Mouse (Mus musculus): ENCODE results near the gene Glul.

Glul gene

GRCm38 (mm10) chr1:153909213-153909962 is 9.6 kb downstream of the Glul start:
- no peak for DNase-seq (ENCODE audit: low read depth)

- DNase-seq (ENCODE audit: low read depth): no peak
Observed at GRCm38 (mm10) chr1:153909963-153910291, 10.2 kb downstream of the Glul start.

GRCm38 (mm10) chr1:153910423-153910822 is 10.7 kb downstream of the Glul start:
- DNase-seq (ENCODE audit: low read depth): no peak

DNA sequence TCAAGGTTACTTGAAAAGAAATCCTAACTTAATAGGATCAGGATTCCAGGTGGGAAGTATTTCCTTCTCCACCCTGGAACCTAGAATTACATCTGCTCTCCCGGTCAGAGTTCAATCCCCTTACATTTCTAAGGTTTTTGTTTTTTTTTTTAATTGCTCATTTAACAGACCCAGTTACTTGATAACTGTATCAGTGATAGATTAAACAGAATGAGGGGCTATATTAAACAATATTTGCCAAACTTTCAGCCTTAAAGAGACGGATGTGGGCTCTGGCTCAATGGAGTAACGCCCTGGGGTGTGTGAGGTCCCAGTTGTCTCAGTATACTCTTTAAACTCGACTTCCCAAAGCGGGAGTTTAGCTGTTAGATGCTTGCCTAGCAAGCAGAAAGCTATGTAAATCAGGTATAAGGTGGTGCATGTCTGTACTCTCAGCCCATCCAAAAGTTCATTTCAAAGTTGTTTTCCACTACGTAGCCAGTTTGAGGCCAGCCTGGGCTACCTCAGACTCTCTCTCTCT is 11.6 kb downstream of the Glul start:
- DNase-seq (ENCODE audit: low read depth): no peak

- no peak for DNase-seq (ENCODE audit: low read depth)
Observed at GRCm38 (mm10) chr1:153913869-153914268, 14.1 kb downstream of the Glul start.

GRCm38 (mm10) chr1:153918521-153919206 is 18.9 kb downstream of the Glul start:
- DNase-seq (ENCODE audit: low read depth): no peak

- DNase-seq (ENCODE audit: low read depth): no peak
Observed at GRCm38 (mm10) chr1:153921642-153922041, 21.9 kb downstream of the Glul start.

DNA sequence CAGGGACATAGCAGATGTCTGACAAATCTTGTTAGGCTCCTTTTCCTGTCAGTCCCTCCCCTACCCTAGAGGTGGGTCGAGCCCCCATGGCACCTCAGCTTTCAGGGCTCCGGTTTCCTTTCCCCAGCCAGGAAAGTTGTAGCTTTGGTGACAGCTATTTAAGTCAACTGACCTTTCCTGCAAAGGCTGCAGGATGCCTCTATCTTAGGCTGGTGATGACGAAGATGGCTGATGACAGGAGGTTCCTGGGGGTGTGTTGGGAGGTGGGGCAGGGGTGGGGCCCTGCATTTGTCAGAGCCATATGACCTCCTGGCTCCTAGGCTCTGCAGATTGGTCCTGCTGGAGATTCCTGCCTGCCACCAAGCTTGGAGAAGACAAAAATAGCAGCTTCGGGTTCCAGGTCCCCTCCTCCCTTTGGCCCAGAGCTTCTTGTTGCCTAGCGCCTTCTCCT is 22.9 kb downstream of the Glul start:
- no peak for DNase-seq (ENCODE audit: low read depth)

GRCm38 (mm10) chr1:153924395-153925385 is 24.9 kb downstream of the Glul start:
- no peak for DNase-seq (ENCODE audit: low read depth)

GRCm38 (mm10) chr1:153930431-153930830 is 30.7 kb downstream of the Glul start:
- DNase-seq (ENCODE audit: low read depth): no peak

GRCm38 (mm10) chr1:153933772-153934171 is 34.0 kb downstream of the Glul start:
- DNase-seq (ENCODE audit: low read depth): no peak

- no peak for DNase-seq (ENCODE audit: low read depth)
Observed at GRCm38 (mm10) chr1:153935844-153936380, 36.2 kb downstream of the Glul start.

DNA sequence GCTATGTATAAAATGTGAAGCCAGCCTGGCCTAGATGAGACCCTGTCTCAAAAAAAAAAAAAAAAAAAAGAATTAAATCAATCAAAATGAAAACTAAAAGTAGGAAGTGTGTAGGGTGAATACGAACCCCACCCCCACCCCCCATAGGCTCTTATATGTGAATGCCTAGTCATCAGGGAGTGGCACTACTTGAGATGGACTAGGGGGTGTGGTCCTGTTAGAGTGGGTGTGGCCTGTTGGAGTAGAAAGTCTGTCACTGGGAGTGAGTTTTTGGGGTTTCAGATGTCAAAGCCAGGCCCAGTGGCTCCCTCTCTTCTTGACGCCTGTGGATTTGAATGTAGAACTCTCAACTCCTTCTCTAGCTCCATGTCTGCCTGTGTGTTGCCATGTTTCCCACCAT is 37.3 kb downstream of the Glul start:
- DNase-seq (ENCODE audit: low read depth): no peak

GRCm38 (mm10) chr1:153940986-153941385 is 41.2 kb downstream of the Glul start:
- no peak for DNase-seq (ENCODE audit: low read depth)

- no peak for DNase-seq (ENCODE audit: low read depth)
Observed at GRCm38 (mm10) chr1:153945181-153945580, 45.4 kb downstream of the Glul start.

GRCm38 (mm10) chr1:153946971-153947370 is 47.2 kb downstream of the Glul start:
- no peak for DNase-seq (ENCODE audit: low read depth)

- no peak for DNase-seq (ENCODE audit: low read depth)
Observed at GRCm38 (mm10) chr1:153947837-153948236, 48.1 kb downstream of the Glul start.

GRCm38 (mm10) chr1:153953232-153953631 is 53.5 kb downstream of the Glul start:
- no peak for DNase-seq (ENCODE audit: low read depth)

GRCm38 (mm10) chr1:153953797-153954196 is 54.1 kb downstream of the Glul start:
- DNase-seq (ENCODE audit: low read depth): no peak

- no peak for DNase-seq (ENCODE audit: low read depth)
Observed at GRCm38 (mm10) chr1:153957850-153958249, 58.1 kb downstream of the Glul start.

Measured in induced T-regulatory cell, adult 2 months (primary cell).